Mouse (Mus musculus) gastrocnemius, adult 2 months (tissue): ENCODE data around the gene Ppib. TPM values are rescaled to one million over a fixed set of nuclear protein-coding genes. Genes with fewer than 3 reads are reported as not detected.

ENCODE experiments used
- DNase-seq: peaks from one replicate; pipeline ENCODE4 v3.0.0; 2022
- H3K27ac ChIP-seq: fragments of 200-600 bp; 2 replicates; pipeline ENCODE4 v1.8.1; 2022; ENCODE audit warnings: mild to moderate bottlenecking
- H3K4me3 ChIP-seq: fragments of 200-600 bp; 2 replicates; pipeline ENCODE4 v1.8.1; 2022; ENCODE audit warnings: mild to moderate bottlenecking, moderate library complexity
- CTCF ChIP-seq: fragments of 200-600 bp; IDR thresholded peaks from 2 replicates; pipeline ENCODE4 v1.8.1; 2022; ENCODE audit warnings: antibody characterized with exemption, mild to moderate bottlenecking, moderate library complexity
- intact Hi-C: fragments of 180-260 bp; cut with DNase I; formaldehyde crosslinking; loops from one replicate; pipeline ENCODE4 v1.15.1; 2025
- total RNA-seq, 2 experiments: library from RNA; stranded (reverse); gene quantifications; 2 replicates each; pipeline ENCODE4 v1.2.3; 2021

The Ppib gene
- total RNA-seq, 2 experiments from 2014 or later = 32.6 to 48.8 TPM

DNA sequence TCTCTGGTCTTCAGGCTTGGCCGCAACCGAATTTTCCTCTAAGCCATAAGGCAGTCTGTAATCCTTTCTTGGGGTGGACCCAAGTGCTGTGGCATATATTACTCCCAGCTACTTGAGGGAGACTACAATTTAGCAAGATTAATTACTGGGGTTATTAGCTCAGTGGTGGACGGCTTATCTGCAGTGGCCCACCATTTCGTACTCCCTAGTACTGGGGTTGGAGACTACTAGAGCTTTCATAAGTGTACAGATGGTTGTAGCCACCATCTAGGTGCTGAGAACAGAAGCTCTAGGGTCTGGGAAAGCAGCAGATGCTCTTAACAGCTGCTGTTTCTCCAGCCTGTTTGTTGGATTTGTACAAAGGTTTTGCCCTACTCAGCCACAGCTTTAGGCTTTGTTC lies 964 bp downstream of the Ppib start:
- no peak for TF ChIP-seq CTCF
- no peak for DNase-seq
- intact Hi-C loops = loop anchor here (5.0 kb wide), 1 partner anchor 61 kb away; no protein-coding TSS in a partner anchor
- Histone ChIP-seq H3K4me3 (peak overlapping the region; percentile 87), H3K27ac (peak overlapping the region; percentile 93)

DNA sequence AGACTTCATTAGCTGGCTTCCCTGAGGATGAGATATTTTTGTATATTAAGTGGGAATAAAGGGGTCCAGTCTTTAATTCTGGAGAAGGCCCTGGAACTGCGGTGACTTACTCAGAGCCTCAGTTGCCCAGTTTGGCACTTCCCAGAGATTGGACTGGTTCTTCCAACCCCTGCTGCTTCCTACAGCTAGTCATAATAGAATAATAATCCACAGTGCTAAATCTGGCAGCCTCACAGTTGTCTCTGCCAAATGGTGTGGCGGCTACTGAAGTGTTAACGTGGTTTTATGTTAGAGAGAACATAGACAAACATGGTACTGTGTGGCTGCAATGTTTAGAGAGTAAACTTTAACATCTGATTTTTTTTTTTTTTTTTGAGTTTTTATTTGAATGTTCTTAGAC lies 1.6 kb downstream of the Ppib start:
- no peak for DNase-seq
- TF ChIP-seq CTCF = no peak
- Histone ChIP-seq H3K27ac (no peak overlapping the region), H3K4me3 (no peak overlapping the region)
- intact Hi-C loops = loop anchor here (5.0 kb wide), 1 partner anchor 61 kb away; no protein-coding TSS in a partner anchor

DNA sequence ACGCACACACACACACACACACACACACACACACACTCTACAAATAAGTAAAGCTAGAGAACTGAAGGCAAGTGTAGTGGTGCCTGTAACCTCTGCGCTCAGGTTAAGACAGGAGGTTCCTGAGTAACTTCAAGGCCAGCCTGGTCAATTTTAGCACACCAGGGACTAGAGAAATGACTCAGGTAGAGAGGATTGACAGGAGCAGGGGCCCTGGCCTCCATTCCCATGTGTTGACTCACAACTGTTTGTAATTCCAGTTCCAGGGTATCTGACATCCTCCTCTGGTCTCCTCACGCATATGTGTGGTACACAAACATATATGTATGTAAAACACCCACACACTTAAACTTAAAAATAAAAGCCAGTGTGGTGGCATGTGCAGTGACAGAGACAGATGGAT lies 3.4 kb downstream of the Ppib start:
- intact Hi-C loops = loop anchor here (5.0 kb wide), 1 partner anchor 59 kb away; no protein-coding TSS in a partner anchor
- DNase-seq = no peak
- TF ChIP-seq CTCF = no peak
- no peak overlapping the region for H3K27ac ChIP-seq
- no peak overlapping the region for H3K4me3 ChIP-seq

DNA sequence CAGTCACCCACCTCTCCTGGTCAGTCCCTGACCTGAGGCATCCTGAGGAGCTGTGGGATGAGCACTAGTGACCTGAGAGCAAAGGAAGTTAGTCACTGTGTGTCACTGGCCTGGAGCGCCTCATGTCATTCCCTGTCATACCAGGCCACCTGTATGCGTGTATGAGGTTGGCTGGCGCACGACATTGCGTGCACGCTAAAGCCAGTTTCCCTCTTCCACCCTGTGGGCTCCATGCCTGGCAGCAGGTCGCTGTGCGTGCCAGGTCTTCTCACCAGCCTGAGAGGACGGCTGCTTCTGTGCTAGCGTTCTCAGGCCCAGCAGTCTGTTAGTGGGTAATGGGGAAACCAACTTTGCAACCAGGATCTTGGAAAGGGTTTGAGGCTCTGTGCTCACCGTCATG lies 4.3 kb downstream of the Ppib start:
- H3K4me3 ChIP-seq = no peak overlapping the region
- no peak for DNase-seq
- TF ChIP-seq CTCF = no peak
- no peak overlapping the region for H3K27ac ChIP-seq
- intact Hi-C loops = loop anchor here (5.0 kb wide), 1 partner anchor 58 kb away; no protein-coding TSS in a partner anchor

DNA sequence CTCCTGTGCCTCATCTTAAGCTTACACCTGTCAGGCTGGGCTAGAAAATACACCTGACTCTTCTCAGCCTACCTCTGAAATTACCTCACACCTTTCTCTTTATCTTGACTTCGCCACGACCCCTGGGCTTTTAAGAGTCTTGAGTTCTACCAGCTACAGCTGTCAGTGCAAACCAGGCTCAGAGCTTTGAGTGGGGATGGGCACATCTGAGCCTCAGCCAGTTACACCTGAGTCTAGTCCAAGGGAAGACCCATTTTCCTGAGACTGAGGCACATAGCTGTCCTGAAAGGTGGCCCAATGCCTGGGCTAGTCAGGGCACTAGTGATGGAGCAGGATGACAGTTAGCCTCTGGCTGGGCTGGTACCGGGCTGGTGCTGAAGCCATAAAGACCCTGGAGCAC lies 6.8 kb downstream of the Ppib start:
- Histone ChIP-seq H3K4me3 (no peak overlapping the region), H3K27ac (no peak overlapping the region)
- no peak for DNase-seq
- intact Hi-C loops = no loop called here
- TF ChIP-seq CTCF = no peak

DNA sequence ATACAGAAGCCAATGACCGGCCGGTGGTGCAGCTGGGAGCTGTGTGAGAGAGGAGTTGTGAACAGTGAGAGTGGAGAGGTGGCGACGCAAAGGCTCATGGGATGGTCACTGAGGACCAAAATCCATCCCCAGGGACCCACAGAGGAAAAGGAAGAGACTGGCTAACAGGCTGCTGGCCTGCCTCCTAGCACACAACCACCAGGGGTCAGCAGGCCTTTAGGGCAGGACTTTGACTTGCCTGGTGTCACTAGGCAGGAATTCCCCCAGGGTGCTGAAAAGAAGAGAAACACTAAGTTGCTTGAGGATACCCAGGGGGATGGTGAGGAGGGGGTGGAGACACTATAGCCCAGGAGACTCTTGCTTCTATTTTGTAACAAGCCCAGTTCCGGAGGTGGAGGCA lies 7.5 kb downstream of the Ppib start:
- peak; percentile 57 for DNase-seq
- no peak overlapping the region for H3K27ac ChIP-seq
- H3K4me3 ChIP-seq = no peak overlapping the region
- peak; percentile 53 for TF ChIP-seq CTCF
- intact Hi-C loops = no loop called here

DNA sequence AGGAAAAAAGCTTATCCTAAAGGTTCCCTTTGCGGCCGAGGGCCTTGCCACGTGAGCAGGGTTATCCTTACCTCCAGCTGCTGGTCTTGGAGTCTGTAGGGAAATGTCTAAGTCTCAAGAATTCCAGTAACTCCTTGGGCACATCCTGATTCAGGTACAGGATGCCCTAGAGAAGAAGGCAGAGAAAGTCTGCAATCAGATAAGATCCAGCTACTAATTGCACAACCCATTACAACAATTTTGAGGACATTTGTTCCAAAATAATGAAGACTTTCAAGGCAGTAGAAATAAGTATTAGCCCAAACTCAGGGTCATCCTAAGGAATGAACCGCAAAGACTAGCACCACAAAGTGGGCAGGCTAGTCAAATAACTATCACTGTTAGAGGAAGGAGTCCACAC lies 8.0 kb downstream of the Ppib start:
- Histone ChIP-seq H3K4me3 (no peak overlapping the region; the same call in 1 of the 2 replicates), H3K27ac (no peak overlapping the region)
- intact Hi-C loops = no loop called here
- DNase-seq = no peak
- TF ChIP-seq CTCF = no peak

DNA sequence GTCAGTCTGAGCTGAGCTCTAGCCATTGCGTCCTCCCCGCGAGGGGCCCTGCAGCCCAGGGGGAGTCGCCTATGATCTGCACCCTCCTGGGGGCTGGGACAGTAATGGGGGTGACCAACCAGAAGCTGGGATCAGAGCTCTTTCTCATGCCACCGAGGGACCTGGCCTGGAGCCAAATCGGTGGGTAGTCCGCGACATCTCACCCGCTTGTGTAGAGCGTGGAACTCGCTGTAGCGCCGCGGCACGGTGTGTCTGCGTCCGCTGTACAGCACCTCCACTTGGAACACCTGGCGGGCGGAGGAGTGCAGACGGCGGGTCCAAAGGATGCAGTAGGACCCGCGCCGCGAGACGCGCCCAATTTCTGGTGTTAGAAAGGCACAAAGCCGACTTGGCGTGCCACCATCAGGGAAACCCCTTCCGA lies 9.0 kb downstream of the Ppib start:
- peak overlapping the region; percentile 73 for H3K4me3 ChIP-seq
- intact Hi-C loops = no loop called here
- peak overlapping the region; percentile 6 for H3K27ac ChIP-seq
- TF ChIP-seq CTCF = no peak
- peak; percentile 44 for DNase-seq

DNA sequence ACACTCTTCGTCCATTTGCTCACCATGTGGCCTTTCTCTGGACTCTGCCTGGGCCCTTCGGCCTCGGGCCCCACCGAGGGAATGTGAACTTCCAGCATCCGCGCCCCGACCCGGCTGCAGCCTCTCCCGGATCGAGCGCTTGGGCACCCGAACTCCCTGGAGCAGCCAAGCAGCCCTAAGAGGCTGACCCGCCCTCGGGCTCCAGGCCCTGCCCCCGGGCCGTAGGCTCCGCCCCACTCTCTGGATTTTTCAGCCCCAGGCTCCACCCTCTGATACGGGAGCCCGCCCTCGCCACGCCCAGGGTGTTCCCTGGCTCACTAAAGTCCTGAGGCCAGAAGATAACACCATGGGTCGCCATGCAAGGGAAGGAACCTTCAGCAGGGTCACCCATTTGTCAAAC lies 9.6 kb downstream of the Ppib start, which contains the start of gene Snx22:
Gene Snx22, minus strand, starts transcription at position 137 of the 400 bp plus-strand sequence.
- Histone ChIP-seq H3K4me3 (peak within 1 kb of the TSS; percentile 73), H3K27ac (peak within 1 kb of the TSS; percentile 6)
- no peak for TF ChIP-seq CTCF
- intact Hi-C loops = no loop called here
- DNase-seq = peak; percentile 91

DNA sequence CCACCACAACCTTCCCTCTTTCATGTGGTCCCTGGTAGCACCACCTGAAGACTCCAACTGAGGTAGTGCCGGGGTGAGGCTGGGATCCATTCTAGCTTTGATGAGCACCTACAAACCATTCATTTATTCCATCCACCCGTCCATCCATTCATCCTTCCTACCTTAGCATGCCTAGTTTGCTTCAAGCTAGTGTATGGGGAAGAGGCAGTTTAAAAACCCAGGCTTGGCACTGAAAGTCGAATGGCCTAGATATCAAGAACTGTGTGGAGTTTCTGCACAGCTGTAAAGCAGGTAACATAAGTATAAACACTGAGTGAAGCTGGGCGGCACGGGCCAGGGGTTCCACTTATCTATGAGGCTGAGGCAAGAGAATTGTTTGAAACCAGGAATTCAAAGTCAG lies 10.1 kb downstream of the Ppib start:
- no peak overlapping the region for H3K27ac ChIP-seq
- DNase-seq = no peak
- TF ChIP-seq CTCF = no peak
- H3K4me3 ChIP-seq = no peak overlapping the region
- intact Hi-C loops = no loop called here

DNA sequence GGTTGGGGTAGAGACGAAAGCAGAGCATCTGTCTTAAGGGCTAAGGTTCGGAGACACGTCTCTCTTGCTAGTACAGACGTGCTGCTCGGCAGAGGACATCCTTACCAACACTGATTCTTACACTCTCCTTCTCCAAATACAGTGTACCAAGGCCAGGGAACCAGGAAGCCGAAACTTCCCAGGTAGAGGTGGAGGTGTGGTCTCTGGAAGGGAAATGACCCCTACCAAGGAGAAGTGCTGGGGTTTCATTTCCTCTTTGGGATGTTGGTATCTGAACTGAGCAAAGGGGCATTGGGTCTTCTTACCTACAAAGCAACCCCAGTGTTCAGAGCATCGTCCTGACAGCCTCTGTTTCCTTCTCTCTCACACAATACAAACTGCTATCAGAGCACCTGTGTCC lies 12.7 kb downstream of the Ppib start:
- no peak for DNase-seq
- no peak overlapping the region for H3K4me3 ChIP-seq
- no peak for TF ChIP-seq CTCF
- intact Hi-C loops = no loop called here
- H3K27ac ChIP-seq = no peak overlapping the region

DNA sequence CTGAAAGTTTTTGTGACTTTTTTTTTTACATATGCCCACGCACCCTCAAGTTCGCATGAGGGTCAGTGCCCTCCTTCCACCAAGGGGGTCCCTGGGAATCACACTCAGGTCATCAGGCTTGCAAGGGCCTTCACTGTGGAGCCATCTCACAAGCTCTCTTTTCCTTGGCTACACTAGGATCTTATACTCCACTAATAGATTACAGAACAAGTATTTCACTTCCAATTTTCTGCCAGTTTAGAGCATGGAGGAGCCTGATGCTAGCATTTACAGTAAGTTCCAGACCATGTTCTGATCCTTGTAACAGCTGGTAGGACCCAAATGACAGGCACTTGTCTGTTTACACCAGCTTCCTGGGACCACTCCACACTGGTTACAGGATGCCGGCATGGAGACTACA lies 18.1 kb downstream of the Ppib start:
- H3K4me3 ChIP-seq = no peak overlapping the region
- no peak overlapping the region for H3K27ac ChIP-seq
- no peak for TF ChIP-seq CTCF
- no peak for DNase-seq
- intact Hi-C loops = no loop called here

DNA sequence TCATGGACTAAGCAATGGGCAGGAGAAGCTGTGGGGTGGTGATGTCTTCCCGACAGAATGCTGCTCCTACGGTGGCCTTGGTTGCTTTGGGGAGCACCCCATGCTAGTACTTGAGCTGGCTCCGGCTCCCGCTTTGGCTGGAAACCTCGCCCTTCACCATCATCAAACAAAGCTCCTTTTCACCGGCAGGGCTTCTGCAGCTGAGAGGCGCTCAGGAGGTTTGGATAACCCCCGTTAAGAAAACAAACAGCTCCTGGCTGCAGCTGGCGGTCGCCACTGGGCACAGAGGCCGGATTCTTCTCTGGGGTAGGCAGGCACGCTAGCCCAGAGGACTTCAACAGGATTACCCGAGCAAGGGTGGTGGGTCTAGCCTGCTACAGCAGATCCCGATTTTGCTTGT lies 18.5 kb downstream of the Ppib start:
- no peak overlapping the region for H3K4me3 ChIP-seq
- intact Hi-C loops = no loop called here
- TF ChIP-seq CTCF = no peak
- no peak overlapping the region for H3K27ac ChIP-seq
- DNase-seq = no peak

DNA sequence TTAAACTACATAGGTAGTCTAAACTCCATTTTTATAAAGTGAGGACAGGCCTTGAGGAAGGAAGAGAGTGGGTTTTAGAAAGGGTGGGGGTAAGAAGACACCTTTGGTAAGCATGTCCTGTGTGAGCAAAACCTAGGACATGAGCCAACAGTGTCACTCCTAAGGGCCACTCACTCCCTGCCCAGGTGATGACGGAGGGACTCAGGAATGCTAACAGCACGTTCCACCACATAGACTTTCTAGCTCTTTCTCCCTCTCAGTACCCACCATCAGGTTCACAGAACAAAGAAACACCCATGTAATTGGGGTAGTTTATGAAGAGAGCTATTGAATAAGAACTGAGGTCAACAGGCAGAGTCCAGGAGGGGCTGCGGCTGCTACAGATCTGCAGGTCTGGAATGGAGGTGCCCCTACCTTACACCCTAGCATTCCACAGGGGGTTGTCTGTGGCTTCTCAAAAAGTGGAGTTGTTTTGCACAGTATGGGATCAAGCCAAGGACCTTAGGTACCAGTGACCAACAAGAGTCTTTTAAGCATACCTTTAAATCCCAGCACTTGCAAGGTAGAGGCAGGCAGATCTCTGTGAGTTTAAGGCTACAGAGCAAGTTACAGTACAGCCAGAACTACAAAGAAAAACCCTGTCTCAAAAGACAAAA lies 20.9 kb downstream of the Ppib start:
- H3K27ac ChIP-seq = no peak overlapping the region
- H3K4me3 ChIP-seq = no peak overlapping the region
- TF ChIP-seq CTCF = no peak
- DNase-seq = no peak
- intact Hi-C loops = no loop called here
